Mouse (Mus musculus): ENCODE measurements around the gene Osbpl3. TPM values are rescaled to one million over a fixed set of nuclear protein-coding genes. Genes with fewer than 3 reads are reported as not detected.

Osbpl3 gene
- total RNA-seq, 2 experiments from 2014 or later, result 14.3 to 15.2 TPM

DNA sequence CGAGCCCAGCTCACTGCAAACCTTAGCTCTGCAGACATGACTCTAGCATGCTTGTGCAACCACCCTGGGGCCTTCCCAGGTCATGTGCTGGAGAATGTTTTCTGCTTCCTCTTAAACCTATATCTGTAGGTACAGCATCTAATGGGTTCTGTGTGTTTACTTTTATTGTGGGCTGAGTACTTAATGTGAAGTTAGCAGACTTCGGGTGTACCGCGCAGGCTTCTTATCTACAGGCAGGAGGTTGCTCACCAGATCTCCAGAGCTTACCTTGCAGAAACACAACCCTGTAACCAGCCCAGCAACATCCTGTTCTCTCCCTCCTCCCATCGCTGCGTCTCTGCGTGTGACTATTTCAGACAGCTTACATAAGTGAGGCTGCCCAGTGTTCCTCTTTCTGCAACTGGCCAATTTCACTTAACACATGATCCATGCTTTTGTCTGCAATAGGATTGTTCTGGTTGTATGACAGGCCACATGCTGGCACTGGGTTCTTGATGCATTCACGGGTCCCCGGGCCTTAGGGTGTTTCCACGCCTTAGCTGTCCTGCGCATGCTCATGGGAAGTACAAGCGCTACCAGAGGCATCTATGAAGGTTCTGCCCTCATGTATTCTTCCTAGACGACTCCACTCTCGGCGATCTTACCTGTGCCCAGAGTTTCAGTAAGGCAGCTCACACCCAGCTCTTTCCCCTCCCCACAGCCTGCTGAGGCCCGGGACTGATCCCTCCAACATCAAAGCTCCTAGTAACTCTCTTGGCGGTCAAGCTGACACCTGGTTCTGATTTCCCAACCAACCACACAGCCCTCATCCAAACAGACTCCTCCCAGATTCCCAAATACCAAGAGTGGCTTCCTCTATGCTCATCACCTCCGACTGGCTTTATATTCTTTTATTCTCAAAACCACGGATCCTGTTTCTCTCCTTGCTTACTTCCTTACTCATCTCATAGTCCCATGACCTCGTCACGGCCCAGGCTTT, 78.0 kb downstream of the Osbpl3 start:
- no peak for DNase-seq (ENCODE audit: low spot score in 2 of 2)

DNA sequence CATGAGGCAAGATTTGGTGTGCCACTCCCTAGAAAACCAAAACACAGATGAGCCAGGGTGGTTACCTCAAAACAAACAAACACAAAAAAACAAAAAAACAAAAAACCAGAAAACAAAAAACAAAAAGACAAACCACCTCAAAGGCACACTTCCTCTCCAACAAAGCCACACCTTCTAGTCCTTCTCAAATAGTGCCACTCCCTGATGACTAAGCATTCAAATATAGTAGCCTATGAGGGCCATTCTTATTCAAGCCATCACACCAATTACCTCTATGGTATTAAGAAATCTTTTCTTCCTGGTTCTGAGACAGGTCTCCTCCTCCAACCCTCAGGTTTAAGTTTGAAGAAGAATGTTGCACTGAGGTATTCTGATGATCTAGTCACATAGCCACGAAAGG, 79.3 kb downstream of the Osbpl3 start:
- no peak for DNase-seq (ENCODE audit: low spot score in 2 of 2)

DNA sequence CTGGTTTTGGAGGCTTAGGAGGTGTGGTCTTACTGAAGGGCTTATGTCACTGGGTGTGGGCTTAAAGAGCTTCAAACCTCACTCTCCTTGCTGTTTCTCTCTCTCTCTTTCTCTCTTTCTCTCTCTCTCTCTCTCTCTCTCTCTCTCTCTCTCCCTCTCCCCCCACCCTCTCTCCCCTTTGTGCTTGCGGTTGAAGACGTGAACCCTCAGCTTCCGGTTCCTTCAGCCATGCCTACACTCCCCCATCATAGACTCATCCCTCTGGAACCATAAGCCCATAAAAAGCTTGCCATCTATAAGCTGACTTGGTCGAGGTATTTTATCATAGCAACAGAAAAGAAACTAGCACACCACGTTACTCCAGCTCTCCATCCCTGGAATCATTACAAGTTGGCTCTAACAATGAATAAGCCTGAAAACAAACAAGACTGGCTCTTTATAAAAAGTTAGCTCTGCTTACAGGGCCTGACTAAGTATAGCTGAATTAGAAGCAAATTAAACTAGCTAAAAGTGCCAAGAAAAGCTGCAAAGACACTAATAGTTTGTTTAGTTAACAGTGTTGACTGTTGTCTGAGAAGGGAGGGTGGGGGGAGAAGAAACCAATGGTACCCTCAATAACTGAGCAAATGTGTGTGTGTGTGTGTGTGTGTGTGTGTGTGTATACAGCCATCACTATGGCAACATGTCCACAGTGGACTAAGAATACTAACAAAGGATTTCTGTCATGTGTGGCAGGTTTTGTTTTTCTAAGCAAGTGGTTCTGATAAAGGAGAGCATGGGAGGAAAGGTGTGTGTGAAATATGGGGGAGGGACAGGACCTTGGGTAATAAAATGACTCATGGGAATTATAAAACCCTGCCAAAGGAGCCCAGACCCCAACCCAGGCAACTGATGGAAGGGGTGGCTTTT, 83.2 kb downstream of the Osbpl3 start:
- DNase-seq (ENCODE audit: low spot score in 2 of 2), result no peak

DNA sequence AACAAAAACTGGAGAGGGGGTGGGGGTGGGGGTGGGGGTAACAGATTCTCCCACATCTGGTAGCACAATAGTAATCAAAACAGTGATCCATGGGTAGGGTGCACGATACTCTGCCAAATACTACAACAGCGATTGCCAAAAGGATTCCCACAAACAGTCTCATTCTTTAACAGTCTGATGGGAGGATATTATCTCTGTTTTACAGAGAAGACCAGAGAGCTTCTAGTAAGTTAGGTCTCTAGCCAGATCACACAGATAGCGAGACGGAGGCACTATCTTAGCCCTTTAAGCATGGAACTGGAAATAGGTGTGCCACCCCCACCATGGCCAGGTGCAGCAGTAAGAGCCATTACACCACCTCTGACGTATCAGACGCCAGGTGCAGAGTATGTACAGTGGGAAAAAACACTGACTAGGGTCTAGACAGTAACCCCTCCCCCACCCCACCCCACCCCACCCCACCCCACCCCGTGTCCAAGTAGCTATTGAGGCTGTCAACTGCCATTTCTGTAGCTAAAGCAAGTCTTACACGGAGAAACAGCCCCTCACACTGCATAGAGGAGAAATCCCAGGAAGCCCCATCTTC, 84.4 kb downstream of the Osbpl3 start:
- DNase-seq (ENCODE audit: low spot score in 2 of 2), result no peak

DNA sequence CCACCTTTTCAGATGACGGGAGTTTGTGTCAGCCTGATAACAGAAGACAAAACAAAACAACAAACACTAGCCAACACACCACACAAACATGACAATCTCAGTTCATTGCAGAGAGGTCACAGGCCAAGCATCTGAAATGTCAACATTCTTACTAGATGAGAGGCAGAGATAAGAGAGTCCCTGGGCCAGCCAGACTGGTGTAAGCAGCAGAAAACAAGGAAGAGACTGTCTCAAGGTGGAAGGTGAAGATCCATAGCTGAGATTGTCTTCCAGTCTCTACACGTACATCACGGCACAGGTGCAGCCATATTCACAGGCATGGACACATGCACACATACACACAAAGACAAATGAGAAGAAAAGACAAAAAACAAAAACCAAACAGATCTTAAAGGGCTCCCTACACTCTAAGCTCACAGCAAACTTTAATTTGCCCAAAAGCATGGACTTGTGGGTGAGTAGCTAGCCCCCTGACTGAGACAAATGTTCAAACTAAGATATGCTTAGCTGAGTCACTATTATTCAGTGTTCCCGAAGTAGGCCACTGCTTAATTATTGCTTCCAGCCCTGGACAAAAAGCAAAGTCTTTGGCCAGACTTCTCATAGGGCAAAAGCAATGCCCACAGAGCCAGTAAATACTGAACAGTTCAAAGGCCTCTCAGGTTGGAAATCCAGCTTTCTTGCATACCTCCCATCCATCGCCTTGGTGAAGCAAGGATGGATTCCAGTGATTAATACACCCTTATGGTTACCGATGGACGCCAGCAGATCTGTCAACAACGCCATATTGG, 87.3 kb downstream of the Osbpl3 start:
- DNase-seq (ENCODE audit: low spot score in 2 of 2), result no peak

DNA sequence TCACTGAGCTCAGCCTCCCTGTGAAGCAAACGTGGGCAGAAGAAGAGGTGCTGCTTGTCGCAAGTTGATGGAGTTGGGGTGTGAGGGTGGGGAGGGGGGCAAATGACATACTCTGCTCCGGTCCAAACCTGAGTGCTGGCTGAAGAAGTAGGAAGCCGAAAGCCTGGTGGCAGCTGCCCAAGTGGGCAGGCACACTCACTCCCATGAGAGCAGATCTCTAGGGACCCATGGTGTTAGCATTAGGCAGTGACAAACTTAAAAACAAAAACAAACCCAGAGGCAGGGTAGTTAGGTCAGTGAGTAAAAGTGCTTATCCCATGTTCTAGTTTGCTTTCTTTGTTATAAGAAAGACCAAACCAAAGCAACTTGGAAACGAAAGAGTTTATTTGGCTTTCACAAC, 88.2 kb downstream of the Osbpl3 start:
- DNase-seq (ENCODE audit: low spot score in 2 of 2), result no peak

DNA sequence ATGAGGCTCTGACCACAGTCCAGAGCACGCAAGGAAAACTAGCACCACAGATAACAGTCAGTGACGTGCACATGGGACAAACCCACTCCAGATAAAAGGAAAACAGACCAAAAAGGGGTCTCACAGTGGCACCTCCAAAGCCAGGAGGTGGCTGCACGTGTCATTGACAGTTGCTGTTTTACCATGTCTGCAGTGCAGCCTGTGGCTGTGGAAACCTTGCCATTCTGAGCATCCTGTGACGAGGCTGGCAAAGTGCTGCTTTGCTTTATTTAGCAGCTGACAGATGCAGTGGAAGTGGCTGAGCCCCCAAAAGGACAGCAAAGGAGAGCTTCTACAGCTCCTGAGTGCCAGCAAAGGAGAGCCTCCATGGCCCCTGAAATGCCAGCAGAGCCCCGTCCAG, 89.3 kb downstream of the Osbpl3 start:
- peak; percentile 27 to 31 for DNase-seq (ENCODE audit: low spot score in 2 of 2)

DNA sequence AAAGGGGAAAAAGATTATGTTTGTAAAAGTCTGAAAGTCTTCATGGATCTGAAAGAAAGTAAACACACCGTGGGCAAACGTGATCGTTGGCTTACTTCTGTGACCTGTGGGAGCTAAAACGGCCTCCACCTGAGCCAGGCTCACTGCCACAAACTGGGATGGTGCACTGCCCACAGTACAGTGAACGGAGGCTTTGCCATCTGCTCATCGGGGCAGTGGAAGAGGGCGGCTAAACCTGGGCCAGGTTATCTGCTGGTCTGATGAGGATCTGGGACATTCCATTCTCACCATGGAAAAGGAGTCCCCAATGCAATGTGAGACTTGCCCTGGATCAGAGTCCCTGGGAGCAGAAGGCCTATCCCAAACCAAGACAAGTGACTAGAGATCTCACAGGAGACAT, 89.7 kb downstream of the Osbpl3 start:
- no peak for DNase-seq (ENCODE audit: low spot score in 2 of 2)

DNA sequence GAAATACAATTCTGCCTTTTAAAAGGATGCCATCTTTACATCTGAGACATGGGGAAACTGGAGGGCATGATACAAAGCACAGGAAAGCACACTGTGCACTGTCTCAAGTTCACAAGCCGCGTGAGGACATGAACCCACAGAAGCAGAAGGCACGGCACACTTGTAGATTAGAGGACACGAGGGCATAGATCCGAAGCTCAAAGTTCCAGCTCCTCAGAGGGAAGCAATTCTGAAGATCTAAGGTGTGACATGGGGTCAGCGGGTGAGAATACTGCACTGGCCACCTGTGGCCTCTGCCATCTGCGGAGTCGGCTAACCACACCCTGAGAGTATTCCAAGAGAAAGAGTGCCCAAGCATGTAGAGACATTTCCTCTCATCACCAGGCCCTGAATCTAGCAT, 91.6 kb downstream of the Osbpl3 start:
- DNase-seq (ENCODE audit: low spot score in 2 of 2), result no peak

DNA sequence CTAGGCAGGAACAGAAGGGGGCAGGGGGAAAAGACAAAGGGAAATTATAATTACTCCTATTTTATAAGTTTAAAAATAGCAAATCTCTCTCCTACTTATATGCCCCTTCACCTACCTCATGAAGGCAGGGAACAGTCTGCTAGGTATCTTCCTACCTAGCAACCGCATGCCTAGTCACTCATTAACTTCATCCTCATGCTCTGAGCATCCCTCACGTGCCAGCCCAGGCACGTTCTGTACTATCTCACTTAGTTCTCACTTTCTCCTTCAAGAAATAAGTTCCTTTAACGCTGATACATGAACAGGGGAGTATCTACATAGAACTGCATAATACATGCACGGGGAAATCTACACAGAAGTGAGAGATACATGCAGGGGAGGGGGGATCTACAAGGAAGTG, 92.6 kb downstream of the Osbpl3 start:
- DNase-seq (ENCODE audit: low spot score in 2 of 2), result no peak

DNA sequence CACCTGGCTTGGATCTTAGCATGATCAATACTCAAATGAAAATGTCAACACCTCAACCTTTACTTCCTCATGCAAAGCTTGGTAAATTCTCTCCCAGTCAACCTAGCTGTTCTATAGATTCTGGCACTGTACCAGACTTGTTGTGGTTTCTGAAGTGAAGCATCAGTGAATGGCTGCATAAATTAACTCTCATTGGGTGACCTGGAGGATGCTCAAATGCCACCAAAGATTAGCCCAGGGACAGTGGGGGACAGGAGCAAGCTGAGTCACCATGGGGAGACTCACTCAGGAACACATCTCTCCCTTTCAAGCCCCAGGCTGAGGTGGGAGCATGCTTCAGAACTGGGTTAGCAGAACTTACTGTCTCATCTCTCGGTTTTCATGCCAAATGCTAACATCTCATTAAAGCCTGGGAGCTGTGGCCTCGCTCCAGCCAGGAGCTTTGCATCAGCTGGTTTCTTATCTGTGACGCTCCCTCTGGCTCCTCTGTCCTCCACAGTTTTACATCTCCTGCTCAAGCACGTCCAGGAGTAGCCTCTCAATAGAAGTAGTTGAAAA, 93.2 kb downstream of the Osbpl3 start:
- no peak for DNase-seq (ENCODE audit: low spot score in 2 of 2)

DNA sequence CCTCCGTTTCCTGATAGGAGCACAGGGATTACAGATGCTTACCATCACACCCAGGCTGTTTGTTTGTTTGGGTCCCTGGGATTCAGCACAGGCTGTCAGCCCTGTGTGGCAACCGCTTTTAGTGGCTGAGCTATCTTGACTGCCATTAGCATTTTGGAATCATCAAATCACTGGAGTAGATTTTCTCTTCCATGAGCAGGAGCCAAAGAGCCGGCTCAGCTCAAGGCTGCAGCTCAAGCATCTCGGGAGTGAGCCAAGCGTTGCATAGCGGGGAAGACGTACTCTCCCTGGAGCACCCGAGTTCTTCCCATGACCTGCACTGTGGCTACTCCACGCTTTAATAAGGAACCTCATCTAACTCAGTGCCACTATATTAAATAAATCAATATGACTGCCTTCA, 93.8 kb downstream of the Osbpl3 start:
- DNase-seq (ENCODE audit: low spot score in 2 of 2), result no peak

DNA sequence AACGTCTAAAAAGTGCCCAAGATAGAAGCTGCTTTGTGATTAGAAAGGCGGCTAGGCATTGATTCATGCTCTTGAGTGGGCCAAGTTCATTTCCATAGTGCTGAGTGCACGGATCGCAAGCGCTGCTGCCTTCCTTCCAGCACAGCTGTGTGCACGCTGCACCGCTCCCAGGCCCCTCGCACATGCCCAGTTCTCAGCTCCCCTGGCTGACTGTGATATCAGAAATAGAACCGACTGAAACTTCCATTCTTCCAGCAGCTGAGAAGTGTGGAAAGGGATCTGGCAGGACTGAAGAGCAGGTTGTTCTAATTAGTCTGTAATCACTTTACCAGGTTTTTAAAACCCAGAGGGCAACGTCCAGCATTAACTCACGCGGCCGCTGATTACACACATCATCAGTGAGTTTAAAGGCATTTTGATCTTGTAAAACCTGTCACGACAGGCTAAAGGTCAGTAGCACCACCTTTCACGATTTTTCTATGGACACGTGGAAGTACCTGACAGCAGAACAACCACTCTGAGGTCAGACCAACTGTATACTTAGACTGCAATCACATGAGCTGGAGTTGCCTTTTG, 97.8 kb downstream of the Osbpl3 start:
- peak in 1 of 2 experiments; percentile 38 for DNase-seq (ENCODE audit: low spot score in 2 of 2)

DNA sequence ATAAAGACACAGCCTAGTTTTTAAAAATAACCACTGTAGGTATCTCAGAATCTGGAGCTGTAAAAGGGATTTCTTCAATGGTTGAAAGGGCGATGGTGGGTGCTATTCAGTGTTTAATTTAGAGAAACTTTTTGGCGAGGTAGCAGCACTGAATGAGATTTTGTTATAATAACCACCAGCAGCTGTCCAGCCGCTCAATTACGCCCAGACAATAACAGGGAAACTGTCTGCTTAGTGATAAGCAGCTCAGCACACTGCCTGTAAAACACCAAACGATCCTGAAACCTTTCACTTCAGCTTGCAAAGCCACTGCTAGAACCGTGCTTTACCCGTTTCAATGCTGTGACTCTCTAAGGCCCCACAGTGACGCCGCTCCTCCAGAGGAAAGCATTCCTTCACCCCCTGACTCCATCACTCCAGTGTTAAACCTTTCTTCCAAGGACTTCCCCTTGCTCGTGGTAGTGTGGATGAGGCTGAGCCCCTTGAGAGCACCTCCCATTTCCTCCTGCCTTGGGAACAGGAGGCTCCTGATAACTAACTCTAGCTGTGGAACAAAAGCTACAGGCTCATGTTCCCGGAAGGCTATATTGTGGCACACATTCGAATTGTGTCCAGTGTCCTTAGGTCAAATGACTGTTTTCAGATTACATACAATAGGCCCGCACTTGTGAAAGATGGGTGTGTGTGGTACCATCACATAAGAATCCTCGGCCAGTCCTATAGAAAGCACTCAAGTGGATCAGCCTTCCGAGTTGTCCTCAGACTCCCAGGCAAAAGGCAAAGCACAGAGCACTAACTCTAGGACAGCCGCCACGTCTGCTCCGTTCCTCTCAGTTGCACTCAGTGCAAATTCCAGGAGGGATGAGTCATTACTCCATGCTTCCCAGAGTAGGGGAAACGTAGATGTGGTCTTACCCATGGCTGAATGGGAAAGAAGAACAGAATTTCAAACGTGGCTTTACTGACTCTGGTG, 101.0 kb downstream of the Osbpl3 start:
- no peak for DNase-seq (ENCODE audit: low spot score in 2 of 2)

DNA sequence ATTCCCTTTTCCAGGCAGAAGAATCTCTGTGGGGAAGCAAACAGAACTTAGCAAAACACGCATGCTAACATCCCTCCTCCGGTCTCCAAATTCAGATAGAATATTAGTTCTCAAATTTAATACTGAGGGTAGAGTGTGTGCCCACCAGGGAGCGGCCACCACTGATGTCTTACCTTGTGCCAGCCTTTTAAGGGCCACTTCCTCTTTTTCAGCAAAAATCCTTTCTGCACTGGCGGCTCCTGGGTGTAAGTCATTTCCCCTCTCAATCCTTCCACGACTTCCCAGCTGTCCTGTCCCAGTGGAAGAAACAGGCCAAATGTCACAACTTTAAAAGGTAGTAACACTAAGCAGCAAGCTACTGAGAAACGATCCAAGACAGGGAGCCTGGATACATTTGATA, 103.2 kb downstream of the Osbpl3 start:
- no peak for DNase-seq (ENCODE audit: low spot score in 2 of 2)

DNA sequence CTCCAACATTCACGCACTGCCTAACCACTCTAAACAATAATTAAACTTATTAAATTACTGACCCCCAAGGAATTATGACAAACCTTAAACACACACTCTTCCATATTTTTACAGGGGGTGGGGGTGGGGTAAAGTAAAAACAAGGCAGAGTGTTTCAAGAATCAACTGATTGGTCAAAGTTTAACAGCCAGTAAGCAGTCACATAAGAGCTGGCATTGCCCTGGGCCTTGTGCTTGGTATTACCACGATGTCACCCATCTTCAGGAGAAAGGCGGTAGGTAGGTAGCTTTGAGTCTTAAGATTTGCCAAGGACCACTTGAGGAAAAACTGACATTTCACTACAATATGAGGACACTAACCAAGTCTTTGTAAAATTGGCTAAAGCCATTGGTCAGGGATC, 105.1 kb downstream of the Osbpl3 start:
- DNase-seq (ENCODE audit: low spot score in 2 of 2), result no peak

DNA sequence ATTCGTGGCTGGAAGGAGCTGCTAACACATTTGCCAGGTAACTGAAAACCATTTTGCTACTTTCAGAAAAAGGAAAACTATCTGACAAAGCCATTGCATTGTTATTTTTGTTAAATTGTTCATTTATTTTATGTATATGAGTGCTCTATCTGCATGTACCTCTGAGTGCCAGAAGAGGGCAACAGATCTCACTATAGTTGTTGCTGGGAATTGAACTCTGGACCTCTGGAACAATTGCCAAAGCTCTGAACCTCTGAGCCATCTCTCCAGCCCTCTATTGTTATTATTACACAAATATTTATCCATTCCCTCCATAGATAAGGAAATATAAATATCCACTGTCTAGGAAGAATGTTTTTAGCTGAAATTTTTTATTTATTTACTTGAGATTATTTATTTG, 107.4 kb downstream of the Osbpl3 start:
- no peak for DNase-seq (ENCODE audit: low spot score in 2 of 2)

DNA sequence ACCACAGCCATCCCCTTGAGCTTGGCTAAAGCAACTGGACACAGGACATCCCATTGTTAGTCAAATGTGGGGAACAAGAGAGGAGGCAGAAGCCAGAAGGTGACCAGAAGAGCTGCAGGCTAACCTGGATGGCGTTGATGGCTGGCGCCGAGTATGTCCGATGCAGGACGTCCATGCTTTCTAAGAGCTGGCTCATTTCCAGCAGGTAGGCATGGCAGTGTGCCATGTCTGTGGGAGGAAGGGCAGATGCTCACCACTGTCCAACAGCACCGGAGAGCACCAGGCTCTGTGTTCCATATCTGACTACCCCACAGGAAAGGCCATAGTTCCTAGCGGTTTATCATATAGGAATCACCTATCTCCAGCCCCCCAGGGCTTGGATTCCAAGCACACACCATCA, 109.8 kb downstream of the Osbpl3 start:
- DNase-seq (ENCODE audit: low spot score in 2 of 2), result no peak

All from layer of hippocampus, postnatal 14 days (tissue).